Mouse (Mus musculus) erythroblast, embryonic 14.5 days (primary cell): Measurements from ENCODE around the gene Olfr824.

Experiments
- GATA1 ChIP-seq: IDR thresholded peaks from 2 replicates; pipeline ENCODE4 v1.6.1; 2012; ENCODE audit warnings: low read length, inconsistent platforms, mixed read lengths
- TAL1 ChIP-seq: IDR thresholded peaks from 3 replicates; pipeline ENCODE4 v1.6.1; 2012; ENCODE audit warnings: low read length, inconsistent platforms, mixed read lengths

DNA sequence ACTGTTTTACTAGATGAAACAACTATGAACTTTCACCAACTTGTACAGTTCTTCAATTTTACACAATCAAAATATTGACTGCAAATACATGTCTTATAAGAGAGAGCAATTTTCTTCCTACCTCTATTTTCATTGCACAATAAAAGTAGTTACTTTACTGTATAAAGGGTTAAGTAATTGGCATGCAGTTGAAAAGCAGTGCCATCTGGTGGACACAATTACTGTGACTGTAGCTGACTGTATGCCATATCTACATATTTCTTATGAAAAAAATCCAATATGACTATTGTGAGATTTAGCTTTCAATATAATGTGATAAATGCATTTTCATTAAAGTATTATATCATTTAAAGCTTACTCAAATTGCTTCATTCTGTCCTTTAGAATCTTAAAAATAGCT lies 33.7 kb downstream of the Olfr824 start:
- TF ChIP-seq GATA1 (no peak), TAL1 (no peak)
